Mouse (Mus musculus) CD4-positive helper T cell, adult 2 months (primary cell): ENCODE results near the gene Plxnc1.

ENCODE experiments used
- DNase-seq: peaks from one replicate; pipeline ENCODE4 v3.0.0-alpha.2; 2012; ENCODE audit warnings: low read depth, missing footprints, low spot score

The Plxnc1 gene

DNA sequence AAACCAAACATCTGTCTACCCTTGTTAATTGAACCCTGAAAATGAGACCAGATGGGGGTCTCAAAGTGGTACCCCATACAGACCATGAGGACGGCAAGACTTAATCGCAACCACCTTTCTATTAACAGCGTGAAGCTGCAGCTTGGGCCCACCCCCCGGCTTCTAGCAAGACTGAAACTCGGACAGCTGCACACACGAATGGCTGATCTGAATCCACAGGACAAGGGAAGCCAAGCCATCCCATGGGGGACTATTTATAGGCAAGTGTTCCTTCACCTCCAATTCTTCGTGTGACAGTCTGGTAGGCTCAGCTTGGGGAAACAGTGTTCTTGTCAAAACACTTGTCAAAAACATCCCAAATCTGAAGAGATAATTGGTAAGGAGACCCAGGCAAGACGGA lies 24.1 kb downstream of the Plxnc1 start:
- DNase-seq: no peak

DNA sequence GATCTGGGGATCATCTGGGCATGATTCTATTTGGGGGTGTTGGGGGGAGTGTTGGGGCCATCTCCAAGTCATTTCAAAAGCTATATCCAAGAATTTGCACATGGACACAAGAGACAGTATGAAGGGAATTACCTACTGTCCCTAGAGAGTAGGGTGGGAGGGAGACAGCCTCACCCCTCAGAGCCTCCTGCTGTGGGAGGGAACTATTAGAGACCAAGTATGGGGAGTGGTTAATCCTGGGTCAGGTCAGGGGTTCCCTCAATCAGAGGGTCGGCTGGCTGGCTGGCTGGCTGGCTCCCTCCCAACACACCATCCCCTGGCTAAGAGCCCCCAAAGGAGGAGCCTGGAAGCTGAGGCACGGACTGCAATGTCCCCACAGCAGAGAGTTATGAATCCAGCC lies 24.7 kb downstream of the Plxnc1 start:
- DNase-seq: no peak

DNA sequence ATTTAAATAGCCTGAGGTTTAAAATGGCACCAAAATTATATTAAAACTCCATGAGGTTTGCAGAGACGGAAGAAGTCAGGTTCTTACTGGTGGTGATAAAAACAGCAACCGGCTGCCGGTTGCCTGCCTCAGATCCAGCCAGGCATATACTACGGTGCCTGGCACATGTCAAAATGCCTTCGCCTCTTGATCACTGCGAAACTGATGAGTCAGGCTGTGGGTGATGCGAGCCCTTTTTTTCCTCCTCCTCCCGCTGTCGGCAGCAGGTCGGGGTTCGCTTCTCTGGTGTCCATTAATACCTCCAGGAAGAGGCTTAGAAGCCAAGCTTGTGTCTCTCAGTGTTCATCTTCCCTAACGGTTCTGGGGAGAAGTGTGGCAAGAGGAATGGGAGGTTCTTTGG lies 25.1 kb downstream of the Plxnc1 start:
- DNase-seq: peak; percentile 78

DNA sequence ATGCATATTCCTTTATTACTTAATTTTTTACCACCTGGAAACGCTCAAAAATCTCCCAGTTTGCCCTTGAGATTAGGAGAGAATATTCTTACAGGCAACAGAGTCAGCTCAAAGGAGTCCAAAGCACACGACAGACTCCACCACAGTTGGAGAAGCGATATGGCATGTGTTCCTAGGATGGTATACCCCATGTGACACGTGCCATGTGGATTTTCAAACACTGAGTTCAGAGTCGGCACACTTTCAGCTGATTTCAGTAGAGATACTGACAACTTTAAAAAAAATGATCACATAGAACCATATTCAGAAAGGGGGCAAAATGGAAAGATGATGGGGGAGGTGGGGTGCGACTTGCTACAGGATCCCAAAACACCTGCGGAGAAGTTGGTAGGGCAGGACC lies 26.0 kb downstream of the Plxnc1 start:
- DNase-seq: no peak

DNA sequence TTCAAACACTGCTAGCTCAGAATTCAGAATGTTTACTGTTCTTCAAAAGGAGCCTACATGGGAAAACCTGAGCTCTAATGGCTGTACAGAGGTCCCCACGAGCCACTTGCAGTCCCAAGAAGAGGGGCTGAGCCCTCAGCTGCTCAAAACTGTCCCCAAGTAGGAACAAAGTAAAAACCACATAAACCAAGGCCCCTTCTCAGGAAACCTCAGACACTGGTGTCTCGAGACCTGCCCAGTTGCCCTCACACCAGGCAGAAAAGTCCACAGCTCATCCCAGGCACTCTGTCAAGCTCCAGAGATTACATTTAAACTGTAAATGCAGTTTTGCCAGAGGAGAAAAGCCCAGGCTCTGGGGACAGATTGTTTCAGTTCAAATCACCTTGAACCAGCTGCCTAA lies 26.6 kb downstream of the Plxnc1 start:
- DNase-seq: no peak

DNA sequence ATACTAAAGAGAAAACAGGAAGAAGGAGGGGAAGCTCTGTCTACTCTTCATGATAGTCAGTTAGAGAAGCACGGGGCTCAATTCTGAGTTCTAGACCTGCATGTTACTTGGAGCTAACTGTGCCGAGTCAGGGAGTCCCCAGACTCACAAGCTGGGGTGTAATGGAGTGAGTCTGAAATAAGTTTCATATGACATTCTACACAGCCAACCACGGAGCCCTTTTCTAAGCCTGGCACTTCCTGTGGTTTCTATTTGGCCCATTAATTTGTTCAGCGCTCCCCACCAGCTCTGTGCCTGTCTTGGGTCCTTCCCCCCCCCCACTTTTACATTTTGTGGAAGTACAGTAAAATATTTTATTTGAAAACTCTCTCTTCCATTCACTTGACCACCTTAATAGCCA lies 27.3 kb downstream of the Plxnc1 start:
- DNase-seq: no peak

DNA sequence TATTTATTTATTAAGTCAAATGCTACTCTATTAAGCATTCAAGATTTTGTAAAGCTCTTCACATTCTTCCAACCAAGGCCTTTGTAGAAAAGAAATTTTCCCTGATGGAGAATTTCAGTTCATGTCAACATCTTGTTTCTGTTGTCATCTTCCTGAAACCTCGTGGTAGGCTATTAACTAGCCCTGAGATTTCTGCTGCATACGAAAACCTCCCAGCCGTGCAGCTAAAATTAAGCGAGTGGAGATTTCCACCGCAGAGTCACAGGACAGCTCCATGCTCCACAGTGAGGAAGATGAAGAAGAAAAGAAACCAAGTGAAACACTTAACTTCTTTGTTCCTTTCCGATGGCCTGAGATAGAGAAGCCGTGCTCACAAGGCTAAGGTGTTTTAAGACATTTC lies 28.0 kb downstream of the Plxnc1 start:
- no peak for DNase-seq

DNA sequence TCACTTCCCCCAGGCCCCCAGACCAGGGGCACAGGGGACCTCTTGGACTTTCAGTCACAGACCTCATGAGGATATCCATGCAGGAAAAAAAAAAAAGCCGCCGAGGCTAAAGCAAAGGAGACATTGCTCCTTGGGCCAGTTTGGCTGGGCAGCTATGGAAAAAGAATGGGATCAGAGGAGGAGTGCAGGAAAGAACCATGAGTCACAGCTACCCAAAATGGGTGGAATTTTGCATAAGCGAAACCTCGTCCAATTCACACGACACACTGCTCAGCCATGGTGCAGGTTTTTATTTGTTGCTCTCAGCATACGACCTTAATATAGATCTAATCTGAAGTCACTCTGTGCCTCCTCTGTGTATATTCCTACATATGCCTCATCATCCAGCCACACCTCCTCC lies 28.9 kb downstream of the Plxnc1 start:
- DNase-seq: no peak

DNA sequence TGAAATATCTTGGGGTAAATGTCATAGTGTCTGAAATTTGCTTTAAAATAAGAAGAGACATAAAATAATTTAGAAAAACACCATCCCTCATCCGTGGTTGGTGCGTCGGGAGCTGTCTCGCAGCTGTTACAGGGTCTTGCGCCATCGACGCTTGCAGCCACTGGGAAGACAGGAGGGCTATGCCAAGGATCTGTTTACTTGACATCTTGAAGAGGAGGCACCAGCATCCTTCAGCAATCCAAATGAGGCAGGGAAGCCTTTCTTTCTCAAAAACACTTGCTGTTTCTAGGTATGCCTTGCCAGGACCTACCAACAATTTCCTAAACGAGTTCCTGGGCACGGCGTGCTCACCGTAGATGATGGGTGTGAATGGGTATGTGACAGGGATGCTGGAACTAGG lies 30.6 kb downstream of the Plxnc1 start:
- DNase-seq: no peak

DNA sequence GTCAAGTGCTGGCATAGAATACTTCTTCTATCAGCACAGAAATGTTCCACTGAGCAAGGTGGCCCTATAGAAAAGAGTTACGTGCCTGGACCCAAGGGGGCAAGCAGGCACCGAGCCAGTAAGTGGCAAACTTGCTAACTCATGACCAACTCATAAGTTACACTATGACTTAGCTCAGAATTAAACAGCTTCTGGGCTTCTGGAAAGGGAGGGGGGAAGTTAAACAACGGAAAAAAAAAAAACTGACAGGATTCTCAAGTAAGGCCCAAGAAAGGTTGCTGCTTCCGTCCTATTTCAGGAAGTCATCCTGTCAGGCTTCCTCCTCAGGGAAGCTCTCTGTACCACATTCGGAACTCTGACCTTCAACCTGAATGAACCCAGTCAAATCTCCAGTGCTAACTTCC lies 31.3 kb downstream of the Plxnc1 start:
- no peak for DNase-seq

DNA sequence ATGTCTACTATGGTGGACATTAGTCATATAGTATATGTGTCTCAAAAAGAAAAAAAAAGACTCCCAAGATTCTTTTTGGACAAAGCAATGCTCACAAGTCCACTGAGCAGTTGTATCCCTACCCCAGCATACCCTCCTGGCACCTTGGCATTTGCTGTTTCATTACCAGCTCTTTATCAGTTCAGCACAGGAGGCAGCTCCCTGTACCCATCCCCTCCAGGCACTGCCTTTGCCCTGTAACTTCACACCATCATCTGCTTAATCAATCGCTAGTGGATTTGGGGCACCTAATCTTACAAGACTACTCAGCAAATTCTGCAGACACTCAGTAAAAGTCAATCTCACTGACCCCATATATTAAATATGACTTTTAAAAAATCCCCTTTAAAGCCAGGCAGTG lies 32.1 kb downstream of the Plxnc1 start:
- no peak for DNase-seq

DNA sequence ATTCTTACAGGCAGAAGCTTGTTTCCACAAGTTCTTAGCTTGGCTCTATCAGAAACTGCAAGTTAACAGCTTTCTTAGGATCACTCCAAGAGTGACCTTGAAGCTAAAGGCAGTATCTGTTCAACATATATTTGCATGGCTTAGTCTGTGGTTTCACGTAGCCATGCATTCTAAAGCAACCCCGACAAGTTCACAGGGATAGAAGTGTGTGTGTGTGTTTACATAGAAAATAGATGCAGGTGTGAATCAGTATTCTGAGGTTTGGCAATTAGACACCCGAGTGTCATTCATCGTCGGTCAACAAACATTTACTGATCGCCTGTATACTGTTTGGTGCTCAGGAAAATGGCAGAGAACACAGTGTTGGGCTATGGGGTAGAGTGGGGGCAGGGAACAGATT lies 33.5 kb downstream of the Plxnc1 start:
- no peak for DNase-seq

DNA sequence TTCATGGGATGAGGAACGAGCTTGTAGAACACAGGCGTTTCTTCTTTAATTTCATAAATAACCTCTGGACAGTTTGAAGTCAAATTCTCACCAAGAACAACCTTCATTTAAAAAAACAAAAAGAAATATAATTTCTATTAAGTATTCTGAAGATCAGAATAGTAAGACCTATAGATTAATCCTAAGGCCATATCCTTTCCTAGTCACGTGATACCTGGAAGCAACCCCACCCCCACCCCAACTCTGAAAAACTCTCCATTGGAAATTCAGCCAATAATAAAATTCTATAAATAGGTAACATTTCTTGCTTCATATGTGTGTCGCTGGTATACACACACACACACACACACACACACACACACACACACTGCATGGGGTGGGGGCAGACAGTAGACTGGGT lies 34.1 kb downstream of the Plxnc1 start:
- no peak for DNase-seq

DNA sequence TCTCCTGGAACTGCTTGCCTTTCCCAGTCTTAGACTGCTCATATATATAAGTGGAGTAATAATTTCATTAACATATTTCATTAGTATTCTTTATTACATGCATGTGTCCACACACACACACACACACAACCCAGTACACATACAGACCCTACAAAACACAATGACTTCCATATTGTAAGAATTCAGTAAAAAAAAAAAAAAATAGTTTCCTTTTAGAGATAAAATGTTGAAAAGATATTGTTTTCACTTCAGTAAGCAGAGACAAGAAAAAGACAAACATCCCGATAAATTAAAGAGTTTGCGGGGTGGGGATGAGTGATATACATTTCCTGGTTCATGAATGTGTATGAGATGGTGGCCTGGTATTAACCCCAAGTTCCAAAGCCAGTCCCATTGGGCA lies 34.8 kb downstream of the Plxnc1 start:
- DNase-seq: no peak

DNA sequence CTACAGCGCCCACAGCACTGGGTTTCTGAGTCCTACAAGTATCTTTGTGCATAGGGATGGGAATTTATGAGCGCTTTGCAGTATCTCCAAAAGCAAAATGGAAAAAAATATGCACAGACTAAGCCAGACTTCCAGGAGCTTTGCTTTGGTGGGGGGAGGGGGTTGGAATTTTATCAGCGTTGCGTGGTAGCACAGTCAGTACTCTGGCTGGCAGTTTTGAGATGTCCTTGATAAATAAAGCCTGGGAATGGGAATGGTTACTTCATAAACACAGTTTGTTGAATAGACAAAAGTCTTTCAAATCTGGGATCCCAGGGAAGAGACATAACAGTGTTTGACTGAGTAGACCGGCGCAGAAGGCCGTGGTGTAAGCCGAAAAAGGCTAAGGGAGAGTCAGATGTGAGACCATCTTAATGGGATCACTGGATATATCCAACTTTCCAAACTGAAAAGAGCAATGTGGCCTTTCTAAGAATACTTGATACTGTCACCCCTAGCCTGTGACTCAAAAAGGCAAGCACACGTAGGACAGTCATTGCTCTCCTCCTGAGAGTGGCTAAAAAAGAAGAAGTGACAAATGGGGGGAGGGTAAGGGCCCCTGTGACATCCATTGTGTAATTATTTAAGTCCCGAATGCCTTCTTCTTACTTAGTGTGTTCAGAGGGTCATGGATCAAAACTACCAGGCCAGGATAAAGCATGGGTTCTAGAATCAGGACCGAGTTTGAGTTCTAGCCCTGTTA lies 35.5 kb downstream of the Plxnc1 start:
- no peak for DNase-seq

DNA sequence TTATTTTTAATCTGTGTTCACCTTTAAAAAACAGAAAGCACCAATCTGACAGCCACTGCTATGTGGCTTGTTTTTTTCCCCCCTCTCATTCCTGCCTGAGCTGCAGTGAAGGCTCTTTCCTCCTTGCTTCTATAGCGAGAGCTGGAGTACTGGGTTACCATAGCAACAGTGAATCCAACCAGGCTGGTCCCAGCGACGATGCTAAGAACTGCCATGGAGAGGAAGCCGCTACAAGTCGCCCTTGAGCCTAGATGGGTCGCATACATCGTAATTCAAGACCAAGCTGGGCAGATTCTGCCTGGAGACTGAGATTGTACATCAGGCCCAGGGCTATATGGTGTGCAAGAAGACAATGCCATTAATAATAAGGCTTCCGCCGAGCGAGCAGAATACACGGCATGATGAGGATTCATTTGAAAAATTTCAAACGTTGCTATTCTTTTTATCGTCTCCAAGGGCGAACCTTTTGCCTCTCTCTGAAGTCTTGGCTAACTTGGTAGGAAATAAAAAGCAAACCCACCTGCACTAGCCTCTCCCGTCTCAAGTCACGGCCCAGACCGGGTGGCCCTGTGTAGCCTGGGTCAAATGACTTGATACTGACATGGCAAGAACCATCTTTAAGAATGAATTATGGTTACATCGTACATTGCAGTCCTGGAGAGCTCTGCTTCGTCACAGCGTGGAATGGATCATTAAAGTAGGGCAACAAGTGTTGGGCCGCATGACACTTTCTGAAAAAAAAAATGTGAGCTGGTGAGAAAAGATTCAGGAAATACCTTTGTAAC lies 38.8 kb downstream of the Plxnc1 start:
- no peak for DNase-seq

DNA sequence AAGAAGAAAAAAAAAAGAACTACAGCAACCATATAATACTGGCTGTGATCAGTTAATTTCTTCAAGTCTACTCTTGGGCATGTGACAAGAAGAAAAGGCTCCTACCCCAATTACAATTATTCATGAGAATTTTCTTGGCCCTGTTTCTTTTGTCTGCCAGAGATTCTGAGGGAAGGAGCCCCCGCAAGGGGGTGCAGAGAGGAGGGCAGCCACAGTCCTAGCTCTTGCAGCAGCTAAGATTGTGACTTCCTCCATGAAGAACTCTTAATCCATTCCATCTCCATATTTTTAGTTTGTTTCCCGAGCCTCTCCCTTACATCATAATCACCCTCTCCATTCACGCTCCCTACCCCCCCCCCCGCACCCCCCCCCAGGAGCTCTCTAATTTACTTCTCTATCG lies 39.4 kb downstream of the Plxnc1 start:
- no peak for DNase-seq

DNA sequence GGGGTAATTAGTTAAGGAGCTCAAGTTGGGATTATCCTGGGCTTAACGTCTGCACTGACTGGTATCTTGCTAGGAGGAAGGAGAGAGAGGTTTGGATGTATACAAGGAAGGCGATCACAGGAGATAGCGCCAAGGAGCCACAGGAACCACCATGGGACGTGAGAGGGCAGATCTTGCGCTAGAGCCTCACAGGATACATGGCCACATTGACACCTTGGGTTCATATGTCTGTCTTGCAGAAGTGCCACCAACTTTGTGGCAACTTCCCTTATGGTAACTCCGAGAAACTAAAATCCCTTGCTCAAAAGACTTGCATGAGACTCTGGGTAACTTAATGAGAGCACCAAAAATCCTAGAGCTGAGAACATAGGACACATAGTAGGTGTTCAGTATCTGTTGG lies 47.7 kb downstream of the Plxnc1 start:
- DNase-seq: no peak

DNA sequence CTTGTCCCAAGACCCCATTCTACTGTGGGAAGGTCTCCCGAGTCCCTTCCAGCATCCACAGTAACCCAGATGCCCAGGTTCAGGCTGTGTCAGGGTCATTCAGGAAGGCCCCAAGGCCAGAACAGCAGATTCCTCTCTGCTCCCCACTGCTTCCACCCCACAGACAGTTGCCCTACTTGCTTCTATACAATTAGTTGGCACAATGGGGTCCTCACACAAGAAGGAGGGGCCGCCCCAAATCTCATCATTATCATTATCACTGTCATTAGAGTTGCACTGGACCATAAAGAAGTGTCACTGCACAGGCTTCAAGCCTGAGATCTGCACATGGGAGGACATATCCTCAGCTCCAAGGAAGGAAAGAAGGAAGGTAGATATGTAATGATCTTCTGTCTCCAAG lies 48.3 kb downstream of the Plxnc1 start:
- no peak for DNase-seq

DNA sequence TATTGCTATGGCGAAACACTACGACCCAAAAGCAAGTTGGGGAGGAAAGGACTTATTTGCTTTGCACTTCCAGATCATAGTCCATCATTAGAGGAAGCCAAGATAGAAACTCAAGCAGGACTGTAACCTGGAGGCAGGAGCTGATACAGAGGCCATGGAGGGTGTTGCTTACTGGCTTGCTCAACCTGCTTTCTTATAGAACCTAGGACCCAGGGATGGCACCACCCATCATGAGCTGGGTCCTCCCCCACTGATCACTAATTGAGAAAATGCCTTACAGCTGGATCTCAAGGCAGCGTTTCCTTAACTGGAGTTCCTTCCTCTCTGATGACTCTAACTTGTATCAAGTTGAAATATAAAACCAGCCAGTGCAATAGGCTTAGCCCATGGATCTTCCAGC lies 48.8 kb downstream of the Plxnc1 start:
- DNase-seq: no peak

DNA sequence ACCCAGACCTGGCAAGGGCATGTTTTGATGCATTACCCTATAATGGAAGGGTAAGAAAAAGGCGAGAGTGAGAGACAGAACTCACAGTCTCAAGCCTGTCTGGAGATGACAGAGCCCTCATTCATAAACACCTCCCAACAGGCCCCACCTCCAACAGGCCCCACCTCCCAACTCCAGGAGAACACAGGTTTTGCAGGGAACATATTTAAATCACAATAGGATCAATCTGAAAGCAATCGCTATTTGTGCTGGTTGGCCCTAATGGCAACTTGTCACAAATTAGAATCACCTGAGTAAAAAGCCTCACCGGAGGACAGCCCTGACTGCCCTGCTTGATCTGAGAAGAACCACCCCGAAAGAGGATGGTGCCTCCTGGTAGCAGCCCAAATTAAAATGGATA lies 54.9 kb downstream of the Plxnc1 start:
- no peak for DNase-seq

DNA sequence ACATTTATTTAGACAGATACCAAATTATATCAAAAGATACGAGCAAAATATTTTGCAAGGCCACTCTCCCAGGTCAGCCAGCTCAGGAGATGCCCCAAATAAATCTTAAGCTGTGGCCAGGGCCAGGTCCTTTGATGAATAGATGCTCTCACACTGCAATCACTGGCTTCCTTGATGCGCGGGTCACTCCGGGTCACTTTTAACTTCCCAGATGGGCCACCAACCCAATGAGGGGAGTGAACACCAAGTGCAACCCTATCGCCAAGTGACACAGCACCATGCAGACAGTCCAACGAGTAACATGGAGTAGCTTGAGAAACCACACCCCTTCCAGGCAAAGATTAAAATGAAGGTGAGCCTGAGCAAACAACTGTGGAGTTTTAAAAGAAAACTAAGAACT lies 61.4 kb downstream of the Plxnc1 start:
- no peak for DNase-seq

DNA sequence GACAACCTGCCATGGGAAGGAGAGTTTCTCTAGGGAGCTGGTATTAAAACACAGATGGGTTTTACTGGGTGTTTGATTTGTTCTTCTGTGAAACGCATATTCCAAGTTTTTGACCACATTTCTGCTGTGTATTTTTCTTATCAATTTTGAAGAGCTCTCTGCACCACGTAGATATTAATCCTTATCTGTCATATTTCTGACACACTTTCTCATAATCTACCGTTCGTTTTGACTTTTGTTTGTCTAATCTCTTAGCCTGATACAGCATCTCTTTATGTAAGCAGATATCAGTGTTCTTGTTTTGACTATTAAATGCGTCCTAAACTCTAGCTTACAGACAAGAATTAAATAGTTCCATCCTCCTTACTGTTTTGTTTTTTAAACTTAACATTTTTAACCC lies 73.1 kb downstream of the Plxnc1 start:
- no peak for DNase-seq
